Mouse (Mus musculus): ENCODE measurements around the gene Slc13a3. TPM values are rescaled to one million over a fixed set of nuclear protein-coding genes. Genes with fewer than 3 reads are reported as not detected.

Slc13a3 gene
- polyA plus RNA-seq, 3 experiments from 2014 or later, result not detected

DNA sequence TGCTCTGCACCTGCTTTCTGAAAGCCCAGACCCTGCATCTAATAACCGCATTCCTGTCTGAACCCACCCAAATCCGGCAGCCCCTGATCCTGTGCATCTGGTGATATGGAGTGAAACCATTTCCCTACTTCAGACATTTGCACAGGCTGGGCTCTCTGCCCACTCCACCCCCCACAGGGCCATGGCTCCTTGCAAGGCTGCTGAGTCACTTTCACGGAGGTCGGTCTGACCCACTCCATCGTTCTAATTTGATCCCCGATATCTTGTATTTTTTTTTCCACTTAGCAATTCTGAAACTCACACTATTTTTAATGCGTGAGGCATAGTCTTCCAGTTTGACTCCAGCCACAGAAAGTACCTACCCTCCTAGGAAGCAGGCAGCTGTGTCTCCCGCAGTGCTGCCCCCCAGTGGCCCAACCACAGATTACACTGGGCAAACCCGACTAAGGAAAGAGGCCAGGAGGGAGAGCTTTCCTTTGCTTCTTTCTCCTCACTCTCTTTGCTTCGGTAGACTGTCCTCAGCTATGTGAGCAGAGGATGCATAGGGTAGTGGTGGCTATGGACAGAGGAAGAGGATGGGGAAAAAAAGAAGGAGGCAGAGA lies 65.2 kb downstream of the Slc13a3 start:
- ATAC-seq, result no peak

DNA sequence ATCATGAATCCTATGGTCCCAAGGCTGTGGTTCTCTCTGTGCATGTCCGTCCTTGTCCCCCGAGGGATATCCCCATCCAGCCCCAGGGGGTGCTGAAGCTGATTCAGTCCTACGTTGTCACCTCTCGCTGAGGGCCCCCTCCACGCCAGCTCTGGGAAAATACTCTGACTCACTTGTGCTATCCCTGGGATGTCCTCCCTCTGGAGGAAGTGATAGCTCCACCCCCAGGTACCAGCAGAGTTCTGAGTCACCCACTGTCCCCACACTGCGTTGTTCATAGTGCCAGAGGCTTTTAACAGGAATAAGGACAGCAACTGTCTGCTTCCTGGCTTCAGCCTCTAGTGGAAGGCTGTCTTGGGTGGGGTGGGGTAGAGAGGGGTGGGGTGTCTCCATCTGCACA lies 67.7 kb downstream of the Slc13a3 start:
- no peak for ATAC-seq

DNA sequence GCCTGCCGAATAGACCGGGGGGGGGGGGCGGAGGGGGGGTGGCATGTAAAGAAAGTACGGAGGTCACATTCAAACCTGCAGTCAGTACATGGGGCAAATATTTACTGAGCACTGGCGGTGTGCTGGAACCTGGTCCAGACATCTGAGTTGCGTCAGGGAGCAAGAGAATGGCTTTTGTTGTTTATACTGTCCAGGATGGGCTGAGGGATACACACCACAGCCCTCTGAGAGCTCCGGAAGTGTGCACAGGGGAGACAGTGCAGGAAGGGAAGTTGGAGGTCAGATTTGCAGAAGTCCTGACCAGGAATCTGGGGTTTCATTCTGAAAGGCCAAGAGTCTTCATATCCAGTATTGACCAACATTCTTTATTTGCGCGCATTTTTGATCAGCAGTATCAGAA lies 68.1 kb downstream of the Slc13a3 start:
- ATAC-seq, result no peak

GRCm38 (mm10) chr2:165398164-165398785 lies 74.8 kb downstream of the Slc13a3 start:
- no peak for ATAC-seq

DNA sequence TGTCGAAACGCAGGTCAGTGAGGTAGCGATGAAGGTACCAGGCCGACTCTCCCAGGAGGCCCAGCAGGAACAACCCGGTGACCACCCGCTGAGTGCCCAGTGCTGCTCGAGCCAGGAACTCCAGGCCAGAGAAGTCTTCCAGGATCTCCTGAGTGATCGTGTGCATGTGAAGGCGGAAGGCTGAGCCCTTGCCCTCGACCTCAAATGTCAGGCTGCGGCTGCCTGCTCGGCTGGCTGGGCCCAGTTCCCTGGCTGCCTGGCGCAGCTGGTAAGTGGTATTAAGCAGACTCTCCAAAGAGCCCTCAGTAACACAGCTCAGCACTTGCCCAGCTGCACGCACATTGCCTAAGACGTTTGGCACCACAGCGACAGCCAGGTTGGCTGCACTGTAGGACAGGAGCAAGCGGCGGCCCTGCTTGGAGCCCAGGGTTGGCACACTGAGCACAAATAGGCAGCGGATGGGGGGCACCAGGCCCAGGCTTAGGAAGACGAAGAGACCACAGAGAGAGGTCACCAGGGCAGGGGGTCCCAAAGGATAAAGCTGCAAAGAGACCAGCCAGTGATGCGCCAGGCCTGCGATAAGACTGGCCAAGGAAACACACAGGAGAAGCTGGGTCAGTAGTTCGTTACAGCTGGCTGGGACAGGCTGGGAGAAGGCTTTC lies 75.4 kb downstream of the Slc13a3 start:
- ATAC-seq, result no peak

GRCm38 (mm10) chr2:165396831-165397501 lies 76.1 kb downstream of the Slc13a3 start:
- no peak for ATAC-seq

- no peak for ATAC-seq
Observed at GRCm38 (mm10) chr2:165392156-165392555, 80.9 kb downstream of the Slc13a3 start.

GRCm38 (mm10) chr2:165391561-165391960 lies 81.5 kb downstream of the Slc13a3 start:
- ATAC-seq, result no peak

DNA sequence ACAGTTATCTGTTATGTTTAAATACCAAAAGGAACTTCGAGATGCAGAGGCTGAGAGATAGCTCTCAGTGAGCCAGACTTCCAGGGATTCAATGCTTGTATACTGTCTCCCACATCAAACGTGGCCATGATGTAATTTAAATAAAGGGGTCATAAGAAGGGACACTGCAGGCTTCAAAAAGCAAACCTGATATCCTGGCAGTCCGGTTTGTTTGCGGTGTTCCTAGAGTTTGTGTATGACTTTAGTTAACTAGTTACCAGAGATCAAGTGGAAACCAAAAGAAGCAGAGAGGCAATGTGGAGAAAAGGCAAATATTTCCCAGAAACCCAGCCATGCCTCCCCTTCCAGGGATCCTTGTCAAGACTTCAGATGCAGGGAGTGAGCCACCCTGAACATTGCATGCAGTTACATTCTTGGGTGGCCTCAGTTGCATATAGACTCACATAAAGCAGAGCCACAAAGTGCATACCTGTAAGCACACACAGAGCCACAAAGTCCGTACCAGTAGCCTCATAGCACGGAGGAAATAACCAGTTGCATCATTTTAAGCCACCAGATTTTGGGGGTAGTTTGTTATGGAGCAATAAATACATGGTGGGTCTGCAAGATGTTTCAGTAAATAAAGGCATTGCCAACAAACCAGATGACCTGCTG lies 83.6 kb downstream of the Slc13a3 start:
- no peak for ATAC-seq

DNA sequence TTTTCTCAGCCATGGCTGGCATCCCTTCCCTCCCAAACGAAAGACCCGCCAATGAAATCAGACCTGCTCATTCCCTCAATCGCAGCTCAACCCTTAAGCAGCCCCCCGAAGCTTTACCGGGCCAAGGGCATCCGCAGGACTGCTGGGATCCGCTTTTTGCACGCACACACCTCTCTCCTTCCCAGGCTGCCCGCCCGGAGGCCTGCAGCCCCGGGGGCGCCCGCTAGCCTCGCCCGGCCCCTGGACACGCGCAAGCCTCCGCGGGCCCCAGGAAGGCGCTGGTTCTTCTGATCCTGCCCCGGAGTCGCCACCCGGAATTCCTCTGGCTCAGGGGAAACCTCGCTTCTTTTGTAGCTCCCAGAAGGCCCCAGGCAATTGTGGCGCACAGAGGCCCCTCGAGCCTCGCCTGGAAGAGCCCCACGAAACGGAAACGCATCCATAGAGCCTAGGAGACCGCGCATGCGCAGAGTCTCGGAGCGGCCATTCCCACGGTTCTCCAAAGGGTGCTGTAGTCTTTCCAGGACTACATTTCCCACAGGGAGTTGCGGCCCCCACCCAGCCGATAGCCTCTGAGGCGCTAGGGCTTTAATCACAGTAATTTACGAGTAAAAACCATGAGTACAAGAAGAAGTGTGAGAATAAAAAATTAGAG lies 85.1 kb downstream of the Slc13a3 start, which contains the start of gene Zfp334:
TSS of gene Zfp334 (minus strand) at position 416 of the 652 bp plus-strand sequence.
- ATAC-seq, result no peak

DNA sequence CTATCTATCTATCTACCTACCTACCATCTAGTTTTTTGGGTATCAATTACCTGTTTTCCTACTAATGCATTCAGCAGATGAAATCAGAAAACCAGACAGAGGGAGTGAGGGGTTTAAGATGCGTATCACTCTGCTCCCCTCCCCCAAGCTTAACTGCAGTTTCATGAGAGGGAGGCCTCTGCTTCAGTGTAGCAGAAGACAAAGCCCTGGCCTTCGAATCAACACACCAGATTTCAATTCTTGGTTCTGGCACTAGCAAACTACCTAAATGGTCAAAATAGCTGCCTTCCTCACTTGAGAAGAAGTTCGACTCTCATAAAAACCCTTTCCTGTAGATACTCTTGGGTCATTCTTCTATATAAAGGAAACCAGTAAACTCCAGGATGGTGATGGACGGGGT lies 85.7 kb downstream of the Slc13a3 start:
- ATAC-seq, result no peak

- no peak for ATAC-seq
Observed at GRCm38 (mm10) chr2:165380050-165380449, 93.0 kb downstream of the Slc13a3 start.

GRCm38 (mm10) chr2:165376001-165376400 lies 97.0 kb downstream of the Slc13a3 start:
- ATAC-seq, result no peak

DNA sequence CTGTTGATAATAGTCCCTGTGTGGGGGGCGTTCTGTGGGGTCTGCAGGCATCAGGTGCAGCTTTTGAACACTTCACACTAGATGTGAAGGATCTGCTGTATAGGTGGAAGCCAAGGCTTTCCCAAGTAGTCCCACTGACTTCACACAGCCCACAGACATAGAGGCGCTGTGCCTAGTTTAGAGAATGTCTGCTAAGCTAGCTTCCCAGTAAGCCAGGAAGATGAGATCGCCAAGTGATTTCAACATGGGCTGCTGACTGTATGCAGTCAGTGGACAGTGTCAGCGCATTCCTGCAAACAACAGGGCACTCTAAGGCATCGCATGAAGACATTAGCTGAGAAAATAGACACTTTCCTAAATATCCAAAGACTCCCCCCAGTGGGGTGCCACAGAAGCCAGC lies 97.6 kb downstream of the Slc13a3 start:
- ATAC-seq, result no peak

DNA sequence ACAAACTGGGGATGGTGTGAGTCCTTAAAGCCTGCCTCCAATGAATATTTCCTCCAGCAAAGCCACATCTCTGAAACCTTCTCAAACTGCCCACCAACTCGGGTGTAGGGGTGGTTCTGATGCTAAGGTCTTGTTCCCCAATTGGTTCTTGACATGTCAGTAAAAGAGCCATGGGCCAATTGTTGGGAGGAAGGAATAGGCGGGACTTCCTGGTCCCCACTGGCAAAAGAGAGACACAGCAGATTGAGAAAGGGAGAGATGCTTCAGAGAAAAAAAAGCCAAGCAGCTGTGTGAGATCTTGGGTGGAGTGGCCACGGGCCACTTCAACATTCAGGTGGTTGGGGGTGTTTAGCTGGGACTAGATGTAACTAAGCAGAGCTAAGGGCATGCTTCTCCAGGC lies 102.0 kb downstream of the Slc13a3 start:
- ATAC-seq, result no peak

DNA sequence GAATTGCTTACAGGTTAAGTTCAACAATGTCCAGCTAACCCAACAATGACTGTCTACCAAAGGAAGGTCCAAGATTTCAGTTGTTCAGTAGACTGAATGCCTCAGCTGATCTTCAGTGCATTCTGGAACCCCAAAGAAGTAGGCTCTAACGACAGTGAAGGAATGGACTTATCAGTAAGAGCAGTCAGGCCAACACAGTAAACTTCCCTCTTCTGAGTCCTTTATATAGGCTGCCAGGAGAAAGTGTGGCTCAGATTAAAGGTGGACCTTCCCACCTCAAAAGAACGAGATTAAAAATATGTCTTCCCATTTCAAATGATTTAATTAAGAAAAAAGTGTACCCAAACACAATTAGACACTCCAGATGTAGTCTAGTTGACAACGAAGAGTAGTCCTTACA lies 102.7 kb downstream of the Slc13a3 start:
- ATAC-seq, result no peak

DNA sequence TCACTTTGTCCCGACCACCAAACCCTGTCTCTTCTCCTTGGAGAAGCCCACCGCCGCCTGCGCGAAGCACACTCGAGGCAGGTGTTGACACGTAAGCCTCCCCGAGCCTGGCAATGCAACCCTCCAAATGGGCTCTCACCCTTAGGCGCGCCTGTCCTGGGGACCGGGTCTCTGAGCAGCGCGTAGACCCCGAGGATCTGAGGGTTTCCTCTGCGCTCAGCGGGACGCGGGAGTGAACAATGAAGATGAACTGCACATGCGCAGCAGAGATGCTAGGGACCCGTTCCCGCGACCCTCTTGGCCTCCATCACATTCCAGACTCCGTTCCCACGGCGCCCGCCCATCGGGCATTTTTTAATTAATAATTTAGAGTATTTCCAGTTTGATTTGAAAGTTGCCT lies 104.5 kb downstream of the Slc13a3 start, which contains the start of gene Zfp663:
TSS of gene Zfp663 (minus strand) at position 234 of the 400 bp plus-strand sequence.
- no peak for ATAC-seq

- ATAC-seq, result no peak
Observed at GRCm38 (mm10) chr2:165367868-165368439, 105.1 kb downstream of the Slc13a3 start.

- no peak for ATAC-seq
Observed at GRCm38 (mm10) chr2:165367047-165367520, 105.9 kb downstream of the Slc13a3 start.

DNA sequence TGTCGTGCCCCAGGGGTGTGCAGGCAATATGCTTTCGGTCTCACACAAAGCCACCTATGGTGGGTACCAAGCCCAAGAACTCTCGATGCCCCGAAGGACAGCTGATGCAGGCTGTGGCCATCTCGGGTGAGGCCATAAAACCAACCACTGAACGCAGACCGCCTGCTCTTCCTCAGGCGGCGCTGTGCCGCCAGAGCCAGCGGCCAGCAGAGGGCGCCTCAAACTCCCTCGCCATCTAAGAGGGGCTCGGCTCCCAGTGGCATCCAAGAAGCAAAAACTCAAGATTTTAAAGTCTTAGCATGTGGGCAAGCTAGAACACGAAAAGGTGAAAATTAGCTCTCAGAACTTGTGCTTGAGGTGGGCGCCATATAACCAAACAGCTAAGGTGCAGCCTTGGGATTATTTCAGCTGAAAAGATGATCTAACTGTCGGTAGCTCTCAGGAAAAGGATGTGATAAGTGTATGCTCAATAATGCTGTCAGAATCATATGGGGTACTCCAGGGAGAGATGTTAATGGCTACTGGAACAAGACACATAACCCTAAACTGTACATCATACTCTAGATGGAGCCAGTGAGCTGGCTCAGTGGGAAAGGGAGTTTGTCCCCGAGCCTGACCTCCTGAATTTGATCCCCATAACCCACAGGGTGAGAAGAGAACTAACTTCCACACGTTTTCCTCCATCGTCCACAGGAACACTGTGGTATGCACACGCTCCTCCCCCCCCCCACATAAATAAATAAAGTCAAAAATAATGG lies 108.5 kb downstream of the Slc13a3 start:
- no peak for ATAC-seq

GRCm38 (mm10) chr2:165363282-165363681 lies 109.7 kb downstream of the Slc13a3 start:
- ATAC-seq, result no peak
